Mouse (Mus musculus) G1E (cell line): ENCODE measurements at regions not wholly inside any gene's neighbourhood (a gene's known extent, or its start where the extent isn't known, plus 50 kb on each side); places are given as distances from the start of the nearest gene placed in this dataset.

Experiments used
- CTCF ChIP-seq: IDR thresholded peaks from 2 replicates; pipeline ENCODE4 v1.5.1; 2012; ENCODE audit warnings: low read depth, low read length, inconsistent platforms, mixed read lengths
- TAL1 ChIP-seq: conservative IDR thresholded peaks from 2 replicates; pipeline ENCODE4 v1.6.1; 2012; ENCODE audit warnings: low read depth, low read length, inconsistent platforms, mixed read lengths

DNA sequence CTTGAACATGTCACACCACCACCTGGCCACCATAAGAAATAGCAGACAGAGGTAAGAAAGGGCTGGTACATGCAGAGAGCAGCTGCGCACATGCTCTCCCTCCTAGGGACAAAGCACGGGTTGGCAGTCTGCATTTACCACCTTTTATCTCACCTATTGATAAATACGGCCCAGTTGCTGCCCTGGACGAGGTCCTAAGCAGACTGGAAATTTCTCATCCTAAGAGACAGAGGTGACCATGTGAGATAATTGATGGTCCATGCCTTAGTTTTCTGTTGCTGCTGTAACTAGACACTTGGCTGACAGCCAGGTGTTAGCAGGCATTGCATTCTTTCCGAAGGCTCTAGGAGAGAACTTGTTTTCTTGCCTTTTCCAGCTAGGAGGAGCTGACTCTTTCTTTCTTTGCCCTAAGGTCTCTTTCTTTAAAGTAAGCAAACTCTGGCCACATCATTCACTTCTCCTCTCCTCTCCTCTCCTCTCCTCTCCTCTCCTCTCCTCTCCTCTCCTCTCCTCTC, 526.8 kb upstream of the Kdm8 start:
- no peak for TF ChIP-seq TAL1
- no peak for TF ChIP-seq CTCF
